Mouse (Mus musculus) lung, adult 2 months (tissue): ENCODE data around the gene Vezf1.

Source experiments
- CTCF ChIP-seq: fragments of 200-500 bp; IDR thresholded peaks from 2 replicates; pipeline ENCODE4 v1.5.1; 2011; ENCODE audit warnings: mild to moderate bottlenecking, low read length, control low read depth; ENCODE audit not compliant: insufficient read depth
- POLR2A ChIP-seq: fragments of 200-500 bp; IDR thresholded peaks from 2 replicates; pipeline ENCODE4 v1.6.1; 2011; ENCODE audit warnings: low read depth, mild to moderate bottlenecking, control low read depth, low read length, borderline replicate concordance; ENCODE audit errors: extremely low read depth

GRCm38 (mm10) chr11:88057788-88058187 lies 10.3 kb upstream of the Vezf1 start:
- no peak for TF ChIP-seq CTCF
- no peak for TF ChIP-seq POLR2A
